Mouse (Mus musculus) heart, adult 2 months (tissue): Measurements from ENCODE around the gene Pes1.

Experiments used
- CTCF ChIP-seq: fragments of 200-600 bp; IDR thresholded peaks from 2 replicates; pipeline ENCODE4 v1.8.1; 2022; ENCODE audit warnings: antibody characterized with exemption, mild to moderate bottlenecking, moderate library complexity
- EP300 ChIP-seq: fragments of 200-500 bp; IDR thresholded peaks from 2 replicates; pipeline ENCODE4 v1.6.1; 2011; ENCODE audit warnings: low read depth, low read length, control low read depth; ENCODE audit not compliant: insufficient read depth
- POLR2A ChIP-seq: fragments of 200-500 bp; IDR thresholded peaks from 2 replicates; pipeline ENCODE4 v1.6.1; 2011; ENCODE audit warnings: mild to moderate bottlenecking, low read depth, low read length, control low read depth; ENCODE audit not compliant: insufficient read depth

GRCm38 (mm10) chr11:3963155-3963554 is 620 bp upstream of the Pes1 start:
- no peak for TF ChIP-seq POLR2A
- no peak for TF ChIP-seq CTCF
- TF ChIP-seq EP300 = no peak
